Mouse (Mus musculus) intestine, embryonic 14.5 days (tissue): ENCODE measurements around the gene Klhdc8b. TPM values are rescaled to one million over a fixed set of nuclear protein-coding genes. Genes with fewer than 3 reads are reported as not detected.

ENCODE experiments used
- ATAC-seq: fragments of 200-750 bp; cut with Nextera tagmentation; replicated peaks from 2 replicates; pipeline ENCODE4 v1.8.0; 2017; ENCODE audit warnings: low read depth, moderate number of reproducible peaks, moderate TSS enrichment, moderate library complexity; ENCODE audit not compliant: low FRiP score, low TSS enrichment
- DNase-seq: peaks from one replicate; pipeline ENCODE4 v3.0.0-alpha.2; 2018; ENCODE audit warnings: low spot score
- H3K27ac ChIP-seq: fragments of 300-500 bp; sonication (generic); 2 replicates; pipeline ENCODE4 v1.5.1; 2014; ENCODE audit warnings: low read depth, mild to moderate bottlenecking, control low read depth
- H3K27me3 ChIP-seq: fragments of 300-500 bp; sonication (generic); replicated peaks from 2 replicates; pipeline ENCODE4 v1.6.1; 2014; ENCODE audit warnings: low read length, control low read depth; ENCODE audit not compliant: control insufficient read depth, insufficient read depth
- H3K36me3 ChIP-seq: fragments of 300-500 bp; sonication (generic); 2 replicates; pipeline ENCODE4 v1.6.1; 2014; ENCODE audit warnings: low read length, control low read depth; ENCODE audit not compliant: control insufficient read depth, insufficient read depth
- H3K4me1 ChIP-seq: fragments of 300-500 bp; sonication (generic); replicated peaks from 2 replicates; pipeline ENCODE4 v1.6.1; 2014; ENCODE audit warnings: low read length, control low read depth, mixed read lengths; ENCODE audit not compliant: control insufficient read depth, insufficient read depth
- H3K4me2 ChIP-seq: fragments of 300-500 bp; sonication (generic); 2 replicates; pipeline ENCODE4 v1.6.1; 2014; ENCODE audit warnings: low read length
- H3K4me3 ChIP-seq: fragments of 300-500 bp; sonication (generic); 2 replicates; pipeline ENCODE4 v1.5.1; 2014; ENCODE audit warnings: low read depth, low read length, control low read depth, mixed read lengths
- H3K9ac ChIP-seq: fragments of 300-500 bp; sonication (generic); 2 replicates; pipeline ENCODE4 v1.6.1; 2014; ENCODE audit warnings: mild to moderate bottlenecking, low read length
- H3K9me3 ChIP-seq: fragments of 300-500 bp; sonication (generic); 2 replicates; pipeline ENCODE4 v1.6.1; 2016; ENCODE audit warnings: low read length, control low read depth; ENCODE audit not compliant: control insufficient read depth
- WGBS: fragments of 180-500 bp; shearing (Covaris S2); extraction: QIAGEN DNeasy Blood & Tissue Kit; methylation state at CpG from one replicate; pipeline ENCODE4 v1.1.7; 2014; 5-methylcytosine and 5-hydroxymethylcytosine counted together
- polyA plus RNA-seq: library from polyadenylated mRNA; unstranded; fragments of >200 nt; fragmentation: Nextera tagmentation; extraction: Ambion mirVana; gene quantifications from 2 replicates; pipeline ENCODE4 v1.2.1, GENCODE M21; 2014

Gene Klhdc8b
- polyA plus RNA-seq, 1 experiment from 2014 or later, result 59.9 TPM

DNA sequence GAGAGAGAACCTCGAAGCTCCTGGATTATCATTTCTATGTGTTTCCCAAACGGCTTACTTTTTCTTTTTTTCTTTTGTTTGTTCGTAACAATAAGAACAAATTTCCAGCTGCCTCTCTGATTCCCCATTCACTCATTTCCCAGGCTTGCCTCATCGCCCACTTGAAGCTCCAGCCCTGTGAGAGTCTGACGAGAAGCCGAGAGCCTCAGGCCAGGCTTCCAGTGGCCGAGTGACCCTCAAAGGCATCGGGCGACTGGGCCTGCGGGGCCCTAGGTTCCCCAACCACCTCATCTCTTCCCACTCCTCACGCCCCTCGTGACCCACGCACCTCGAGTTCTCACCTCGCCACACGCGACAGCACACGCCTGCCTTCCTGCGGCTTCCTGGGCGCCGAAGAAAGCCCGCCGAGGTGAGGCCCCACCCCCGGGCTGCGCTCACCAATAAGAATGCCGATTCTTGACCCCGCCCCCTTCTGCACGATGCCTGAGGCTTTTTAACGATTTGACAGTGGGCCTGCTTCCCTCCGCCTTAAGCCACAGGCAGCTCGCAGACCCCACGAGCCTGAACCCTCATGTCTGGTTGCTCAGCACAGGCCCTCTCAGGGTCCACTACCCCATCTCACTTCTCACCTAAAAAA lies 29.8 kb downstream of the Klhdc8b start:
- ATAC-seq (peak; percentile 55), DNase-seq (peak; percentile 62)
- H3K9ac ChIP-seq, result 0 out of 2 replicates have a peak overlapping the region, but pooled peaks have one; percentile 8
- H3K4me1 ChIP-seq, result no peaks in the 10 kb centered on the region
- H3K4me2 ChIP-seq, result peak overlapping the region; percentile 45
- 57% methylated on average over 32 of the region's 32 CpGs for WGBS
- H3K27ac ChIP-seq, result no peak overlapping the region
- H3K36me3 ChIP-seq, result no peaks in the 10 kb centered on the region
- H3K27me3 ChIP-seq, result no peaks in the 10 kb centered on the region
- H3K9me3 ChIP-seq, result no peaks in the 10 kb centered on the region
- H3K4me3 ChIP-seq, result no peak overlapping the region

DNA sequence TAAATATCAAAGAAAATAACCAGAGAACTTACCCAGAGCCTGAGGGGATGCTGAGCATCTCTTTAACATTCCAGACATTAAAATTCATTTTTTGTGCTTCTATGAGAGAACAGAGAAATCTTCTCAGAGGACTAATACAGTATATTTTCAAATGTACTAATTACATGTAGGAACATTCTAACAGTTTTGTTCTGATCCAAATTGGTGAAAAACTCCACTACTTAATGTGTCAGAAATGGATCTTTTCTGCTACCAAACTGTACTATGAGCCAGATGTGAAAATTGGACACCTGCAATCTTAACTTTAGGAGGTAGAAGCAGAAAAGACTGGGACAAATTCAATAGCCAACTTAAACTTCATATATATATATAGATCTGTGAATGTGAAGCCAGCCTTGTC lies 33.0 kb downstream of the Klhdc8b start, which contains the start of gene Ccdc36:
Gene Ccdc36 (minus strand): TSS at position 101 of the 400 bp plus-strand sequence.
- Histone ChIP-seq H3K4me1 (no peaks in the 10 kb centered on the region), H3K4me3 (no peak within 1 kb of the TSS), H3K27me3 (no peaks in the 10 kb centered on the region), H3K27ac (no peak within 1 kb of the TSS), H3K36me3 (no peaks in the 10 kb centered on the region), H3K9me3 (no peaks in the 10 kb centered on the region), H3K9ac (no peak within 1 kb of the TSS), H3K4me2 (no peak within 1 kb of the TSS)
- ATAC-seq (no peak), DNase-seq (no peak)

DNA sequence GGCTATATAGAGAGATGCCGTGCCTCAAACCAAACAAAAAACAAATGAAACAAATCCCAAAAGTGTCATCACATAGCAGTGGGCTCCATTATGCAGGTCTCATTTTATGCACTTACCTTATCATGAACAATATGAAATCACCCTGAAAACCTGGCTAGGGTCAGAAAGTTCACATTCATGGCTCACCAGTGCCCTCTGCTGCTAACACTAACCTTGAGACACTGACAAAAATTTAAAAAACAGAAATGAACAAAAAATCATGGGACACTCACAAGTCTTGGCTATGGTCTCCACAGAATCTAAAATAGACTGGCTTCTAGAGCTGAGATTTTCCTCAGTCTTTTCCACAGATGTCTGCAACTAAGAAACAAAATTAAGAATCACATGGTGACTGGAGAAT lies 49.2 kb downstream of the Klhdc8b start:
- Histone ChIP-seq H3K4me3 (no peak overlapping the region), H3K4me1 (no peaks in the 10 kb centered on the region), H3K4me2 (no peak overlapping the region), H3K36me3 (no peaks in the 10 kb centered on the region), H3K27me3 (no peaks in the 10 kb centered on the region), H3K27ac (no peak overlapping the region), H3K9ac (no peak overlapping the region), H3K9me3 (no peaks in the 10 kb centered on the region)
- 71% methylated on average over 1 of the region's 1 CpGs for WGBS
- ATAC-seq (no peak), DNase-seq (no peak)

DNA sequence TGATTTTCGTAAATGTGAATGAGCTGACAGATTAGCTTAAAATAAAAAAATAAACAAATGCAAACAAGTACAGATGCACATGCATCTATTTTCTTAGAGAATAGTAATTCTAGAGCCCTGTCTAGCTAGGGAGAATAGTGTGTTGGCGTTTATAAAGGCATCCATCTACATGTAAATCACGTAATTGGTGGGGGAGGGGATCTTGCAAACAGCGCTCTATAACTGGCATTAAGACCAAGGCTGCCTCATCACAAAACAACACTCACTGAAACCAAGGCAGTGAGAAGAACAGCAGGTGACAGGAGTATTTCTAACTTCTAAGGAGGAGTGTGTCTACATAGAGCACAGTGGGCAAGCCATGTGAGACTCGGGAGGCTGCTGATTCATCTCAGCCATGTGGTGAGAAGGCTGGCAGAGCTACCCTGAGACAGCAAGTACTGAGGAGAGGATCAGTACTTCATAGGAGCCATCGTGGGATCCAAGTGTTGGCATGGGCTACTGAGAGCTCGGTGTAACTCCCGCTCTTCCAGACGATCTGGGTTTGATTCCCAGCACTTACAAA lies 49.9 kb downstream of the Klhdc8b start:
- Histone ChIP-seq H3K4me1 (no peaks in the 10 kb centered on the region), H3K4me2 (no peak overlapping the region), H3K36me3 (no peaks in the 10 kb centered on the region), H3K4me3 (no peak overlapping the region), H3K27me3 (no peaks in the 10 kb centered on the region), H3K9me3 (no peaks in the 10 kb centered on the region), H3K27ac (no peak overlapping the region), H3K9ac (no peak overlapping the region)
- 77% methylated on average over 9 of the region's 9 CpGs for WGBS
- ATAC-seq, result no peak
- DNase-seq, result no peak

DNA sequence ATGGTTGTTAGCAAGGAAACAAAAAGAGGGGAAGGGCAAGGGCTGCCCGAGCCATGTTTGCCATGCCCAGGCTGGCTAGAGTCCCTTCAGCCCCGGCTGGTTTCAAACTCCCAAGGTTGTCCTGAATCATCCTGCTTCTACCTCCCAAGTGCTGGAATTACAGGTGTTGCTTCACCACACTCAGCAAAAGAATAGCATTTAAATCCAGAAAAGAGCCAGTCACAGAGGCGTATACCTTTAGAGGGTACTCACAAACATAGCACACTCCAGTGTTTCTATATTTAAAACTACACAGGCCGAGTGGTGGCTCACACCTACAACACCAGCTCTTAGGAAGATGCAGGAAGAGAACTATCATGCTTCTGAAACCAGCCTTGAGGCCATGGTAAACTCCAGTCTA lies 51.8 kb downstream of the Klhdc8b start:
- 90% methylated on average over 4 of the region's 4 CpGs for WGBS
- no peaks in the 10 kb centered on the region for H3K4me1 ChIP-seq
- no peak overlapping the region for H3K4me2 ChIP-seq
- no peaks in the 10 kb centered on the region for H3K27me3 ChIP-seq
- no peak overlapping the region for H3K9ac ChIP-seq
- ATAC-seq (no peak), DNase-seq (no peak)
- no peak overlapping the region for H3K4me3 ChIP-seq
- H3K36me3 ChIP-seq, result no peaks in the 10 kb centered on the region
- H3K27ac ChIP-seq, result no peak overlapping the region
- no peaks in the 10 kb centered on the region for H3K9me3 ChIP-seq

DNA sequence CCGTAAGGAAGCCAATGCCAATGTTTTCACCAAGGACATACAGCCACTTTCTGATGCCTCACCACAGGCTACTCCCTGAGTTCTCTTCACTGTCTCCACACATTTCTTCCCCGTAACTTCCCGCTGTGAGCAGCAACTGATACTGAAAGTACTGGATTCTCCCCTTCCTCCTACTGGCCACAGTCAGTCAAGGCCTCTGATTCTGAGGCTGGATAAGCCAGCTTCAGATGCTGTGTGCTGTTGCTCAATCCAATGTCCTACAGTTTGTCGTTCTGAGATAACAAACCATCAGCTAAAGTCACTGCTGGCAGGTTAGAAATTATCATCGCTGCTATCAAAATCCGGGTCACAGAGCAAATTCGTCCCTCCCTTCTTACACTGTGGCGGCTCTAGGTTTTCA lies 56.9 kb downstream of the Klhdc8b start:
- Histone ChIP-seq H3K27me3 (no peaks in the 10 kb centered on the region), H3K4me2 (no peak overlapping the region), H3K27ac (no peak overlapping the region), H3K4me1 (peaks cover 2% of the 10 kb centered on the region; the same call in 1 of the 2 replicates), H3K4me3 (no peak overlapping the region), H3K9ac (no peak overlapping the region), H3K36me3 (no peaks in the 10 kb centered on the region), H3K9me3 (no peaks in the 10 kb centered on the region)
- ATAC-seq (no peak), DNase-seq (no peak)
- 79% methylated on average over 8 of the region's 8 CpGs for WGBS

DNA sequence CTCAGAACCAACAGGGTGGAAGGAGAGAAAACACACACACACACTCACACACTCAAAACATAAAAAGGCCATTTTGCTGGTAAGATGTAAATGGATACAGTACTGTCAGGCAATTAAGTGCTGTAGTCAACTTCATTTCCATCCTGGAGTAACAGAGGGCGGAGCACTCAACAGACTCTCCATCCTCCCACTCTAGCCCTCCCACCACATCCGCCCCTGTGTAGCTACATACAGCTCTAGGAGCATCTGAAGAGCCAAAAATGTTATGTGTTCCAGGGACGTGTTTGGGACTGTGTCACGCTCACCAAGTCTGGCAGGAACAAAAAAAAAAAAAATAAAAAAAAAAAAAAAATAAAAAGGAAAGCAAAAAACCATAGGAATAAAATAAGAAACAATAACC lies 58.3 kb downstream of the Klhdc8b start:
- Histone ChIP-seq H3K36me3 (no peaks in the 10 kb centered on the region), H3K27me3 (no peaks in the 10 kb centered on the region), H3K4me2 (no peak overlapping the region), H3K27ac (peak overlapping the region; percentile 80; the same call in 1 of the 2 replicates), H3K4me3 (no peak overlapping the region), H3K4me1 (peaks cover 2% of the 10 kb centered on the region; the same call in 1 of the 2 replicates), H3K9me3 (no peaks in the 10 kb centered on the region), H3K9ac (no peak overlapping the region)
- DNase-seq, result no peak
- 73% methylated on average over 4 of the region's 4 CpGs for WGBS
- ATAC-seq, result no peak

DNA sequence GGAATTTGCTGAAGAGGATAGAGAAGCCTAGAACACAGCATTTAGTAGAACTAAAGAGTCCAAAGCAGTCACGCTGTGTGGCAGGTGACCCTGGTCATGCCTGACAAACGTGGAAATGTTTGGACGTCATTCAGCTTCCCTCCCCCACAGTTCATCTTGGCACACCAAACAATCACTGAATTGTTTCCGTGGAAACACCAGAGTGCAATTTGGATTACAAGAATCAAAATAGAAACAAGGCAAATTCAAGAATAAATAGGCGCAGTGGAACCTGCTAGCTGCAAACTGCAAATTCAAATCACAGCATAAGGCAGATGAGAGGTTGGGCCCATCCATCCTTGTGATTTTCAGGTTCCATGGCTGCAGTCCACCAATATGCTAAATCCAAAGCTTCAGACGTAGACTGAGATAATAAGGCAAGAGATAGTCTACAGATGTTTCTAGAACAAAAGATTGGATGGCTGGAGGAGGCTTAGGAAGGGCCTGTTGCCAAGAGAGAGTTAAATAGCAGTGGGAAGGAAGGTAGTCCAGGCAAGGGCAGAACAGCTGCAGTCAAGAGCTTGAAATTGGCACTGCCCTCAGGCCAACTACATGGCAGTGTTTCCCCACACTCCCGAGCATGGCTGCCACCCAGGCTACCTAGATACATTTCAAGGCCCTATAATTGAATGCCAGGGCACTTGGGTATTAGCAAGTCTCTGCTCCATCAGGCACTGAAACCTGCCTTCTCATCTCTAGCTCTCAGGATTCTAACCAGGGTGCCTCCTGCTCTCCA lies 60.0 kb downstream of the Klhdc8b start:
- DNase-seq (no peak), ATAC-seq (no peak)
- Histone ChIP-seq H3K27ac (peak overlapping the region; percentile 84), H3K9ac (no peak overlapping the region), H3K27me3 (no peaks in the 10 kb centered on the region), H3K36me3 (no peaks in the 10 kb centered on the region), H3K9me3 (no peaks in the 10 kb centered on the region), H3K4me3 (no peak overlapping the region), H3K4me1 (peaks cover 2% of the 10 kb centered on the region; the same call in 1 of the 2 replicates), H3K4me2 (no peak overlapping the region)
- WGBS, result 74% methylated on average over 7 of the region's 7 CpGs
